Mouse (Mus musculus): ENCODE results near the gene Psmd2. TPM values are rescaled to one million over a fixed set of nuclear protein-coding genes. Genes with fewer than 3 reads are reported as not detected.

The Psmd2 gene
- polyA plus RNA-seq, 1 experiment from 2014 or later = 136 TPM

DNA sequence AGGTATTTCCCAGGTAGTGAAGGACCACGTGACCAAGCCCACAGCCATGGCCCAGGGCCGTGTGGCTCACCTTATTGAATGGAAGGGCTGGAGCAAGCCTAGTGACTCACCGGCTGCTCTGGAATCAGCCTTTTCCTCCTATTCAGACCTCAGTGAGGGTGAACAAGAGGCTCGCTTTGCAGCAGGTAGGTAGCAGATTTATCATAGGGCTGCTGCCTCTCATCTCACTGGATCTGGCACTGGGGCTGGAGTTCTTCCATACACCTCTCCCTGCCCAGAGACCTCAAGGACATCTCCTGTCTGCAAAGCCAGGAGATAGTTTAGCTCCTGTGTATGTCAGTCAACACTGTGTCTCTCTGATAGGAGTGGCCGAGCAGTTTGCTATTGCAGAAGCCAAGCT is 47.8 kb downstream of the Psmd2 start:
- WGBS = 66% methylated on average over 5 of the region's 5 CpGs
- H3K9me3 ChIP-seq (ENCODE audit: control insufficient read depth) = no peaks in the 10 kb centered on the region
- no peak for TF ChIP-seq CTCF (IDR thresholded peaks at IDR 0.05; ENCODE audit: low read depth)
- H3K4me3 ChIP-seq (ENCODE audit: low read depth, low read length) = no peak overlapping the region
- H3K4me1 ChIP-seq (replicated peaks; ENCODE audit: control insufficient read depth, insufficient read depth, low read length) = no peaks in the 10 kb centered on the region
- H3K27ac ChIP-seq (ENCODE audit: low read depth, low read length) = no peak overlapping the region; the same call in 1 of the 2 replicates
- H3K36me3 ChIP-seq (ENCODE audit: control insufficient read depth, insufficient read depth) = peaks cover 13% of the 10 kb centered on the region
- no peak overlapping the region for H3K9ac ChIP-seq (ENCODE audit: low read depth, low read length)
- ATAC-seq = no peak
- H3K27me3 ChIP-seq (replicated peaks; ENCODE audit: control insufficient read depth, insufficient read depth, low read length) = no peaks in the 10 kb centered on the region
- no peak overlapping the region for H3K4me2 ChIP-seq (replicated peaks; ENCODE audit: low read depth)

DNA sequence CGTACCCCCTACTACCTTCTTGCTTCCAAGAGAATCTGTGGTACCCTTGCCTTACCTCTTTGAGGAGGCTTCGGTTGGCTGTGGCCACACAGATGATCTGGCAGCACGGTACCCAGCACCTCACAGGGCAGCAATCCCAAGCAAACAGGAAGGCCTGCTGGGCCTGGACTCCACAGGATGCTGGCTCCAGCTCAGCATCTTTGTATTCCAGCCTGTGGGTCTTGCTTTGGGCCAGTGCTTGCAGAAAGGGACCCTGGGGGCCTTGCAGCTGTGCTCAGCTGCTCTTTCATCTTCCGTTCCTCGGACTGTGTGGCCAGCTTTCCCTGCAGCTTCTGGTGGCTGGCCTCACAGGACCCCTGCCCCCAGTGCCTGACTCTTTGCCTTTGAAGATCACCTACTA is 48.6 kb downstream of the Psmd2 start:
- Histone ChIP-seq H3K4me3 (ENCODE audit: low read depth, low read length) (no peak overlapping the region), H3K9ac (ENCODE audit: low read depth, low read length) (no peak overlapping the region), H3K4me1 (replicated peaks; ENCODE audit: control insufficient read depth, insufficient read depth, low read length) (no peaks in the 10 kb centered on the region), H3K36me3 (ENCODE audit: control insufficient read depth, insufficient read depth) (peaks cover 13% of the 10 kb centered on the region), H3K27ac (ENCODE audit: low read depth, low read length) (no peak overlapping the region), H3K27me3 (replicated peaks; ENCODE audit: control insufficient read depth, insufficient read depth, low read length) (no peaks in the 10 kb centered on the region), H3K4me2 (replicated peaks; ENCODE audit: low read depth) (no peak overlapping the region), H3K9me3 (ENCODE audit: control insufficient read depth) (no peaks in the 10 kb centered on the region)
- no peak for TF ChIP-seq CTCF (IDR thresholded peaks at IDR 0.05; ENCODE audit: low read depth)
- 64% methylated on average over 5 of the region's 5 CpGs for WGBS
- ATAC-seq = no peak

DNA sequence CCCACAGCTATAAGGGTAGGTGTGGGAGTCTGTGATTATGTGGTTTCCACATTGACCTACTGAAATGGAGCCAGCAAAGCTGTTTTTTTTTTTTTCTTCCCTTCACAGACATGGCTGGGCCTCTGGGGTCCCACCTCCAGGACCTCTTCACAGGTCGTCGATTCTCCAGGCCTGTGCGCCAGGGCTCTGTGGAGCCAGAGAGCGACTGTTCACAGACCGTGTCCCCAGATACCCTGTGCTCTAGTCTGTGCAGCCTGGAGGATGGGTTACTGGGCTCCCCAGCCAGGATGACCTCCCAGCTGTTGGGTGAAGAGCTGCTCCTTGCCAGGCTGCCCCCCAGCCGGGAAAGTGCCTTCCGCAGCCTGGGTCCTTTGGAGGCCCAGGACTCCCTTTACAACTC is 49.9 kb downstream of the Psmd2 start:
- Histone ChIP-seq H3K36me3 (ENCODE audit: control insufficient read depth, insufficient read depth) (peaks cover 24% of the 10 kb centered on the region), H3K27ac (ENCODE audit: low read depth, low read length) (no peak overlapping the region), H3K9me3 (ENCODE audit: control insufficient read depth) (no peaks in the 10 kb centered on the region), H3K9ac (ENCODE audit: low read depth, low read length) (no peak overlapping the region), H3K4me3 (ENCODE audit: low read depth, low read length) (no peak overlapping the region), H3K4me2 (replicated peaks; ENCODE audit: low read depth) (no peak overlapping the region), H3K4me1 (replicated peaks; ENCODE audit: control insufficient read depth, insufficient read depth, low read length) (no peaks in the 10 kb centered on the region), H3K27me3 (replicated peaks; ENCODE audit: control insufficient read depth, insufficient read depth, low read length) (no peaks in the 10 kb centered on the region)
- TF ChIP-seq CTCF (IDR thresholded peaks at IDR 0.05; ENCODE audit: low read depth) = no peak
- 65% methylated on average over 7 of the region's 7 CpGs for WGBS
- no peak for ATAC-seq

DNA sequence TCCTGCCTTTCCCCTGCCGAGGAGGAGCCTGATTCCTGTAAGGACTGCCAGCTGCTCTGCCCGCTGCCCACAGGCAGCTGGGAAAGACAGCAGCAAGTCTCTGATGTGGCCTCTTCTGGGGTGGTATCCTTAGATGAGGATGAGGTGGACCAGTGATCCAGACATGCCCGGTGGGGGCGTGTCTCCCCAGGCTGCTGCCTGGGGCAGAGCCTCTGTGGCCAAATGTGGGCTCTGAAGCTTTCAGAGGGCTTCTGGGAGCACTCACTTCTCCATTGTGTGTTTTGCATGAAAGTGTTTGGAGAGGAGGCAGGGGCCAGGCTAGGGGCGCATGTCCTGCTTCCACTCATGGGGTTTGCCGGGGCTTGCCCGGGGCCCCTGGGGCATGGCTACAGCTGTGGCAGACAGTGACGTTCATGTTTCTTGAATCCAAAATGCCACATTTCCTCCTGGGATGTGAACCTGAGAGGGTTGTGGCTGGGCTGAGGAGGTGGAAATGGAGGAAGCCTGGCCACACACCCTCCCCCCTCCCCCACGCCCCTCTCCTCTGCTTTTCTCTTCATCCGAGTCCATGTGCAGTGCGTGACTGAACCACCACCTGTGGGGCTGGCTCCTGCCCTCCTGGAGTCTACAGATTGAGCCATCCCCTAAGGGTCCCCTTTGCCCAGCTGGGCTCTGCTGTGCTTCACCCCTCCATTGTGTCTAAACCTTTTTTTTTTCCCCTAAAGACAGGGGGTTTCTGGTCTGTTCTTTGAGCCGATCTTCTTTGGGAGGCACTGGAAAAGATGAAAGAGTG is 50.5 kb downstream of the Psmd2 start:
- no peak for ATAC-seq
- Histone ChIP-seq H3K27ac (ENCODE audit: low read depth, low read length) (no peak overlapping the region), H3K27me3 (replicated peaks; ENCODE audit: control insufficient read depth, insufficient read depth, low read length) (no peaks in the 10 kb centered on the region), H3K4me3 (ENCODE audit: low read depth, low read length) (no peak overlapping the region), H3K9ac (ENCODE audit: low read depth, low read length) (no peak overlapping the region), H3K4me1 (replicated peaks; ENCODE audit: control insufficient read depth, insufficient read depth, low read length) (no peaks in the 10 kb centered on the region), H3K36me3 (ENCODE audit: control insufficient read depth, insufficient read depth) (peaks cover 30% of the 10 kb centered on the region), H3K4me2 (replicated peaks; ENCODE audit: low read depth) (no peak overlapping the region), H3K9me3 (ENCODE audit: control insufficient read depth) (no peaks in the 10 kb centered on the region)
- WGBS = 48% methylated on average over 12 of the region's 12 CpGs
- TF ChIP-seq CTCF (IDR thresholded peaks at IDR 0.05; ENCODE audit: low read depth) = no peak

DNA sequence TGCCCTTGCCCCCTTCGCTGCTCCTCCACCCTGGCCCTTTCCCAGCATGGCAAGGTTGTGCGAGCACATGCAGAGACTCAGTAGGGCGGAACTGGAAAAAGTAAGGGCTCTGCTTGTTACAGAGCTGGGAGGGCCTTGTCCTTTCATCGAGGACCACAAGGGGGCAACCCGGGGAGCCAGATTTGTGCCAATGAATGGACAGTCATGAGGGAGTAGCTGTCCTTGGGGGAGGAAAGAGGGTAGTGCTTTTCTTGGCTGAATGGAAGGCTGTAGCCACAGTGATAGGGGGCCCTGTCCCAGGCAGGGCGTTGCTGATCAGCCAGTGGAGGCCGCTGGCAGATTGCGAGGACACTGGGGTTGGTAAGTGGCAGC is 51.1 kb downstream of the Psmd2 start:
- ATAC-seq = peak; percentile 53; the same call in 1 of the 2 replicates
- 21% methylated on average over 8 of the region's 8 CpGs for whole genome bisulfite sequencing
- H3K4me3 ChIP-seq (ENCODE audit: low read depth, low read length) = no peak overlapping the region
- TF ChIP-seq CTCF (IDR thresholded peaks at IDR 0.05; ENCODE audit: low read depth) = peak; percentile 84
- H3K4me1 ChIP-seq (replicated peaks; ENCODE audit: control insufficient read depth, insufficient read depth, low read length) = no peaks in the 10 kb centered on the region
- H3K9me3 ChIP-seq (ENCODE audit: control insufficient read depth) = no peaks in the 10 kb centered on the region
- H3K9ac ChIP-seq (ENCODE audit: low read depth, low read length) = no peak overlapping the region
- no peak overlapping the region for H3K4me2 ChIP-seq (replicated peaks; ENCODE audit: low read depth)
- no peaks in the 10 kb centered on the region for H3K27me3 ChIP-seq (replicated peaks; ENCODE audit: control insufficient read depth, insufficient read depth, low read length)
- H3K36me3 ChIP-seq (ENCODE audit: control insufficient read depth, insufficient read depth) = peaks cover 36% of the 10 kb centered on the region
- H3K27ac ChIP-seq (ENCODE audit: low read depth, low read length) = no peak overlapping the region

DNA sequence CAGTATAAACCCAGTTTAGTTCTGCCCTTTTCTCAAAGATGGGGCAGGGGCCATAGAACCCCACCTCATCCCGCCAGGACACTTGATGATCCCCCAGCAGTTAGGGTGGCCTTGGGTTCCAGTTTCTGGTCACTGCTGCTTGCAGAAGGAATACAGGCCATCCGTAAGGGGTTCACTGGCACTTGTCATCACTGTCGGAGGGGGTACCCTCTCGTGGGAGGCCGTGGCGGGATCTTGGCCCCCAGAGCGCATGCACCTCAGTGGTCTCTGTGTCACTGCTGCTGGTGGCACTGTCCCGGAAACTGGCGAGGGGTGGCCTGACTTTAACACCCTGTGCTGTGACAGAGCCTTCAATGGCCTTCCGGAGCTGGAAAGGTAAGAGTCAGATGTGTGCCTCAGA is 51.6 kb downstream of the Psmd2 start:
- Histone ChIP-seq H3K4me2 (replicated peaks; ENCODE audit: low read depth) (no peak overlapping the region), H3K4me3 (ENCODE audit: low read depth, low read length) (no peak overlapping the region), H3K9ac (ENCODE audit: low read depth, low read length) (no peak overlapping the region), H3K27ac (ENCODE audit: low read depth, low read length) (no peak overlapping the region), H3K4me1 (replicated peaks; ENCODE audit: control insufficient read depth, insufficient read depth, low read length) (no peaks in the 10 kb centered on the region), H3K36me3 (ENCODE audit: control insufficient read depth, insufficient read depth) (peaks cover 42% of the 10 kb centered on the region), H3K27me3 (replicated peaks; ENCODE audit: control insufficient read depth, insufficient read depth, low read length) (no peaks in the 10 kb centered on the region), H3K9me3 (ENCODE audit: control insufficient read depth) (no peaks in the 10 kb centered on the region)
- TF ChIP-seq CTCF (IDR thresholded peaks at IDR 0.05; ENCODE audit: low read depth) = no peak
- 94% methylated on average over 10 of the region's 10 CpGs for WGBS
- no peak for ATAC-seq
